Mouse (Mus musculus): Measurements from ENCODE around the gene 4933416C03Rik. TPM values are rescaled to one million over a fixed set of nuclear protein-coding genes. Genes with fewer than 3 reads are reported as not detected.

The 4933416C03Rik gene
- total RNA-seq, 2 experiments from 2014 or later, result not detected

DNA sequence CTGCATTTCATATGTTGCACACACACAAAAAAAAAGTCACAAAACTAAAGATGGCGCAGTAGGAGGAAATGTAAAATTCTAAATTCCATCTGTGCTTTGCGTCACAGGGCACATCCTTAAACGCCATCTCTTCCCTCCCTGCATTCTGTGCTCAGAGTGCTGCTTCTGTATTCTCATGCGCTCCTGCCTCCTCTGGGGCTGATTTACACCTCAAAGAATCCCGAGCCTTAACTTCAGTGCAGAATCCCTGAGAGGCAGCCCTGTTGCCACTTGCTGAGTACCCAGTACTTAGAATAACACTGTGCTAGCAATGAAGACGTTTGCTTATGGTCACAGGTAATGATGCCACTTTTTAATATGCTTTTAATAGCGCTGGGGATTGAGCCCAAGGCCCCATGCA, 34.3 kb downstream of the 4933416C03Rik start:
- DNase-seq (ENCODE audit: low spot score), result no peak

DNA sequence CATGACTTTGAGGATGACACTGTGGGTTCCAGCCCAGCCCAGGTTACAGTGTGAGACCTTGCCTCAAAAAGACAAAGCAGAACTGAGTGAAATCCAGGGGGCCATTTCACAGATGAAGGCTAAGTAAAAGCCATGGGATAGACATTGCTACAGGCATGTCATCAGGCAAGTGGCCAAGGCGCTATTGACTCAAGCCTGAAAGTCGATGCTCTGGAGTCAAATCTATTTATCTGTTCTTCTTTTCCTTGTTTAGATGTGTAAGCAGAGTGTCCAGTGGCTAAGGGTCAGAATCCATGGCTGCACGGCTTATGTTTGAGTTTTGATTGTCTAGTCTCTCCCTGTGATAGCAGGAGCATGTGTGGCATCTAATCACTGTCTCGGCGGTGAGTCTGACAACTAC, 35.1 kb downstream of the 4933416C03Rik start:
- DNase-seq (ENCODE audit: low spot score), result no peak

DNA sequence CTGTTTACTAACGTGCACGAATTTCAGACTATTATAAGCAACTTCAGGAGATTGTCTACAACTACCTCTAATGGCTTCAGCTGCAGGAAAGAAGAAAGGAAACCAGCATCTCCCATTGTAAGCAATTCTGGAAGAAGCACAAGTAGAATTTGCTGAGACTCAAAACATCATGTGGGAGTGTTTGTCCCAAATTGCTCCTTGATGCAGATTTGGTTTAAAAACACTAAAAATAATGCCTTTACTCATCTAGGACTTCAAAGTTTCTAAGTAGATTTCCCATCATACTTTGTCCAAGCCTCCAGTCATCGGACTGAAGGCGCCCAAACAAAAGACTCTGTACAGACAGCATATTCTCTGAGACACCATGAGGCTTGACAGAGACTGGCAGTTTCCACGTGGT, 37.8 kb downstream of the 4933416C03Rik start:
- no peak for DNase-seq (ENCODE audit: low spot score)

Other genes starting within 250 kb of the 4933416C03Rik start
- gene Ptprr, start 95.7 kb downstream of the 4933416C03Rik start, total RNA-seq (2021), result 1 to 10 TPM in 1 of 2 experiments, under 1 TPM in 1; 0.75 to 1.3 TPM
- gene Ptprb, start 161.6 kb upstream of the 4933416C03Rik start, total RNA-seq (2021), result 10 to 100 TPM; 21.1 to 24.0 TPM

All from gastrocnemius, adult 18-20 months (tissue).